ENCODE assay signal across 20 mouse cellular contexts in genomic region chr6:144168696-144169476, GRCm38 (mm10).
DNase-seq lines count a peak whose midpoint lies in the region; ATAC-seq lines count a peak whose summit lies in the region.
"Had no signal": no experiment of that assay in that cellular context is flagged by ENCODE, and none has a peak within 500 bp of the region (broad histone marks: within the 10 kb centered on the region; RNA-seq: fewer than 3 reads in every experiment).

No protein-coding gene starts in this region.

- H3K4me3 ChIP-seq in hindbrain, embryonic 12.5 days = no peak overlapping the region
- no peak overlapping the region for H3K4me3 ChIP-seq in hindbrain, embryonic 14.5 days (replicated peaks; ENCODE audit: low read length)
- H3K4me3 ChIP-seq in midbrain, embryonic 10.5 days = no peak overlapping the region
- H3K4me3 ChIP-seq in midbrain, embryonic 13.5 days (replicated peaks) = no peak overlapping the region
- H3K4me3 ChIP-seq in stomach, embryonic 15.5 days (replicated peaks) = no peak overlapping the region
- H3K4me3 ChIP-seq: kidney, embryonic 15.5 days; limb, embryonic 15.5 days; liver, embryonic 15.5 days had no signal

- peaks cover 38% of the 10 kb centered on the region for H3K4me1 ChIP-seq in hindbrain, embryonic 12.5 days
- peaks cover 13% of the 10 kb centered on the region for H3K4me1 ChIP-seq in hindbrain, embryonic 14.5 days (replicated peaks; ENCODE audit: control insufficient read depth, insufficient read depth, low read length)
- peaks cover 57% of the 10 kb centered on the region for H3K4me1 ChIP-seq in midbrain, embryonic 10.5 days
- H3K4me1 ChIP-seq in midbrain, embryonic 13.5 days (replicated peaks) = peaks cover 37% of the 10 kb centered on the region
- peaks cover 14% of the 10 kb centered on the region for H3K4me1 ChIP-seq in stomach, embryonic 15.5 days
- H3K4me1 ChIP-seq: liver, embryonic 15.5 days had no signal

- H3K9ac ChIP-seq in hindbrain, embryonic 12.5 days = no peak overlapping the region
- H3K9ac ChIP-seq in hindbrain, embryonic 14.5 days = no peak overlapping the region
- H3K9ac ChIP-seq in midbrain, embryonic 13.5 days (replicated peaks) = no peak overlapping the region
- no peak overlapping the region for H3K9ac ChIP-seq in stomach, embryonic 15.5 days
- H3K9ac ChIP-seq: kidney, embryonic 15.5 days; limb, embryonic 15.5 days; liver, embryonic 15.5 days had no signal

- ATAC-seq in hindbrain, embryonic 12.5 days (ENCODE audit: low FRiP score) = 0 out of 2 replicates have a peak, but pooled peaks have one; percentile 18
- ATAC-seq in hindbrain, embryonic 14.5 days (ENCODE audit: low FRiP score) = no peak
- ATAC-seq in midbrain, embryonic 13.5 days = no peak
- ATAC-seq in stomach, embryonic 15.5 days (ENCODE audit: insufficient read depth, low FRiP score, low read depth) = peak; percentile 65; the same call in 1 of the 2 replicates
- ATAC-seq: activated CD4-positive, CD25-positive, alpha-beta regulatory T cell, adult 4 months; CD4-positive, CD25-positive, alpha-beta regulatory T cell, adult 4 months; forebrain, embryonic 14.5 days had no signal

- H3K27me3 ChIP-seq in hindbrain, embryonic 12.5 days = no peaks in the 10 kb centered on the region
- no peaks in the 10 kb centered on the region for H3K27me3 ChIP-seq in hindbrain, embryonic 14.5 days (ENCODE audit: control insufficient read depth, insufficient read depth, low read length)
- no peaks in the 10 kb centered on the region for H3K27me3 ChIP-seq in midbrain, embryonic 10.5 days (ENCODE audit: low read depth, poor library complexity, severe bottlenecking)
- H3K27me3 ChIP-seq in midbrain, embryonic 13.5 days = no peaks in the 10 kb centered on the region
- no peaks in the 10 kb centered on the region for H3K27me3 ChIP-seq in stomach, embryonic 15.5 days (replicated peaks)
- H3K27me3 ChIP-seq: kidney, embryonic 15.5 days; limb, embryonic 15.5 days; liver, embryonic 15.5 days had no signal

- 68% methylated on average over 12 of the region's 12 CpGs for WGBS in hindbrain, embryonic 12.5 days
- 83% methylated on average over 12 of the region's 12 CpGs for WGBS in hindbrain, embryonic 14.5 days
- WGBS in midbrain, embryonic 10.5 days = 80% methylated on average over 12 of the region's 12 CpGs
- WGBS in midbrain, embryonic 13.5 days = 78% methylated on average over 12 of the region's 12 CpGs
- WGBS in stomach, embryonic 15.5 days = 75% methylated on average over 12 of the region's 12 CpGs

- H3K27ac ChIP-seq in hindbrain, embryonic 12.5 days = no peak overlapping the region
- no peak overlapping the region for H3K27ac ChIP-seq in hindbrain, embryonic 14.5 days
- H3K27ac ChIP-seq in midbrain, embryonic 10.5 days (replicated peaks) = peak overlapping the region; percentile 76
- no peak overlapping the region for H3K27ac ChIP-seq in midbrain, embryonic 13.5 days
- peak overlapping the region; percentile 44; the same call in 1 of the 2 replicates for H3K27ac ChIP-seq in stomach, embryonic 15.5 days
- H3K27ac ChIP-seq: kidney, embryonic 15.5 days; limb, embryonic 15.5 days; liver, embryonic 15.5 days had no signal

- DNase-seq in embryo, embryonic 11 days = peak; percentile 33
- no peak for DNase-seq in embryo, embryonic 10 days (ENCODE audit: low spot score)
- no peak for DNase-seq in hindbrain, embryonic 14.5 days (ENCODE audit: low spot score)
- DNase-seq in midbrain, embryonic 10.5 days (ENCODE audit: low spot score) = no peak
- no peak for DNase-seq in thymus, postnatal 10 days (ENCODE audit: low spot score in 2 of 2)
- DNase-seq: adrenal gland, postnatal 10 days; cerebellum, adult 9-10 months; gastrocnemius, postnatal 14 days; heart, adult 18-20 months; right cerebral cortex, postnatal 4 days; thymus, adult 18-20 months had no signal

- no peaks in the 10 kb centered on the region for H3K36me3 ChIP-seq in hindbrain, embryonic 12.5 days
- H3K36me3 ChIP-seq in hindbrain, embryonic 14.5 days (replicated peaks; ENCODE audit: control insufficient read depth, insufficient read depth) = no peaks in the 10 kb centered on the region
- H3K36me3 ChIP-seq in midbrain, embryonic 10.5 days = no peaks in the 10 kb centered on the region
- H3K36me3 ChIP-seq in midbrain, embryonic 13.5 days = no peaks in the 10 kb centered on the region
- no peaks in the 10 kb centered on the region for H3K36me3 ChIP-seq in stomach, embryonic 15.5 days
- H3K36me3 ChIP-seq: kidney, embryonic 15.5 days; limb, embryonic 15.5 days; liver, embryonic 15.5 days had no signal

- no peaks in the 10 kb centered on the region for H3K9me3 ChIP-seq in hindbrain, embryonic 12.5 days (replicated peaks)
- H3K9me3 ChIP-seq in hindbrain, embryonic 14.5 days (ENCODE audit: control insufficient read depth, low read length) = no peaks in the 10 kb centered on the region
- no peaks in the 10 kb centered on the region for H3K9me3 ChIP-seq in midbrain, embryonic 10.5 days (replicated peaks)
- no peaks in the 10 kb centered on the region for H3K9me3 ChIP-seq in midbrain, embryonic 13.5 days
- H3K9me3 ChIP-seq in stomach, embryonic 15.5 days = no peaks in the 10 kb centered on the region
- H3K9me3 ChIP-seq: kidney, embryonic 15.5 days; limb, embryonic 15.5 days; liver, embryonic 15.5 days had no signal

- no peak overlapping the region for H3K4me2 ChIP-seq in hindbrain, embryonic 12.5 days (replicated peaks)
- H3K4me2 ChIP-seq in hindbrain, embryonic 14.5 days (replicated peaks) = no peak overlapping the region
- H3K4me2 ChIP-seq in midbrain, embryonic 13.5 days (replicated peaks) = no peak overlapping the region
- no peak overlapping the region for H3K4me2 ChIP-seq in stomach, embryonic 15.5 days
- H3K4me2 ChIP-seq: kidney, embryonic 15.5 days; limb, embryonic 15.5 days; liver, embryonic 15.5 days had no signal

Comparison
In these comparisons a context has a peak if more than half of its experiments do, and no peak if none do; other contexts are left out.
1. ATAC-seq: peak in hindbrain, embryonic 12.5 days (single experiment) and stomach, embryonic 15.5 days (single experiment); none in hindbrain, embryonic 14.5 days (single experiment) and midbrain, embryonic 13.5 days (single experiment).
2. H3K27ac ChIP-seq: peak in midbrain, embryonic 10.5 days (single experiment) and stomach, embryonic 15.5 days (single experiment); none in hindbrain, embryonic 12.5 days (single experiment), hindbrain, embryonic 14.5 days (single experiment) and midbrain, embryonic 13.5 days (single experiment).